Mouse (Mus musculus) gastrocnemius, adult 18-20 months (tissue): ENCODE results near the gene Idi1. TPM values are rescaled to one million over a fixed set of nuclear protein-coding genes. Genes with fewer than 3 reads are reported as not detected.
"Not testable (repeated sequence)": the region's sequence is repeated elsewhere in the genome, so short reads cannot be mapped to it uniquely, and the experiment has no call there.

Experiments used
- DNase-seq: peaks from one replicate; pipeline ENCODE4 v3.0.0; 2021; ENCODE audit warnings: low spot score
- microRNA-seq: library from miRNA; unstranded; fragments of <30 nt; microRNA quantifications from one replicate; pipeline ENCODE4 v1.2.0, GENCODE M21; 2021
- total RNA-seq, 2 experiments: library from RNA; stranded (reverse); gene quantifications; 2 replicates each; pipeline ENCODE4 v1.2.3; 2021

Idi1 gene
- total RNA-seq, 2 experiments from 2014 or later: 5.1 to 5.5 TPM

DNA sequence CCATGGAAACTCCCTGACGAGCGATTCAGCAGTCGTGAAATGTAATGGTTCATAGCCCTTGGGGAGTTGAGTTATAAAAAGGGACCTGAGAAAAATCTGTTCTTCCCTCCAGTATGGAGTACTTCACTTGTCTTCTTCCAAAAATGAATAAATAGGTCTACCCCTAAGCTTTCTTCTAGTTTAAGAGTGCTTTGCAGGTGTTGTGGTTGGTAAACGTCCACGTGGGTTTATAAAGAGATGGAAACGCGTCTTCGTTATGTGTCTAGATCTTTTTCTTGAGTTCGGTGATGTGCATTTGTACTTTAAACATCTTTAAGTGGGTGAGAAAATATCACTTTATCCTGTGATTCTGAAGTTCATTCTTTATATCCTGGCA lies 872 bp downstream of the Idi1 start:
- no peak for DNase-seq

DNA sequence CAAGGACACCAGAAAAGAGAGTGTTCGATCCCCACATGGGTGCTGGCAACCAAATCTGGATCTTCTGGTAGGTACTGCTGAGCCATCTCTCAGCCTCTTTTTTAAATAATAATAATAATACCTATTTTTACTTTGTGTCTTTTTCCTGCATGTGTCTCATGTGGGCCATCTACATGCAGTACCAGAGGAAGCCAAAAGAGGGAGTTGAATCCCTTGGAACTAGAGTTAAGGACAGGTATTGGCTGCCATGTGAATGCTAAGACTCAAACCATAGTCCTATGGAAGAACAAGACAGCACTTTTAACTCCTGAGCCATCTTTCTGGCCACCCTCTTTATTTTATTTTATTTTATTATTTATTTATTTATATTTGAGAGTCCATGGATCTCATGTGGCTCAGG lies 3.3 kb downstream of the Idi1 start:
- no peak for DNase-seq

DNA sequence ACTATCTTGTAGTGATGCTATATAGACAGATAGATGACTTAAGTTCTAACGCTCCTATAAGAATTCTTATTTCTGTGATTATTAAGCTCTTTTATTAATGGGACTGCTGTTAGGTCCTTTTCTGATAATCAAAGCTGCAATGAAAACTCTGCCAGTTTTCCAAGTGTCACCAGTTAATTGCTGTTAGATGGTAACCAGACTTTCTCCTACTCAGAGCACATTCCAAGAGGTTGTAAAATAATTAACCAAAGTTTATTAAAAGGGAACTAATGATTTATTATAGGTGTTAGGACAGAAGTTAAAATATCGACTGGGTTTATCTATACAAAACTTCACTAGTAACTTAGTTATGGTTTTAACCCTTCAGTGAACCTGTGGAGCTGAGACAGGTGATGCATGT lies 20.7 kb downstream of the Idi1 start:
- not testable (repeated sequence) for DNase-seq

DNA sequence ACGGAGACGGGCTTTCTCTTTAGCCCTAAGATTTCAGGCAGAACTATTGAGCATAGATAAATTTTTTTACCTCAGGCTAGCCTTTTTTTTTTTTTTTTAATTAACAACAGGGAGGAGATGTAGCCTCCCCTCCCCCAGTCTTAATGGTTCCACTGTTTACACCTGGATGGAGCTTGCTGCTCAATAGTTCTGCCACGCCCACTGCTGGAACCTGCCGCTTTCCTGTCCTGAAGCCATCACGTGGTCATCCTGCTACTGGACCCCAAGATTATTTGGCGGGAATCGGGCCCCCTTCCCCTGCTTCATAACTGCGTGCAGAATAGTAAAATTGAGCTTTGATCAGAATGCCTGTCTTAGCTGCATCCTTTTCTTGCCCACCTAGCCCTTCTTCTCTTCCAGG lies 28.6 kb downstream of the Idi1 start:
- DNase-seq: not testable (repeated sequence)

DNA sequence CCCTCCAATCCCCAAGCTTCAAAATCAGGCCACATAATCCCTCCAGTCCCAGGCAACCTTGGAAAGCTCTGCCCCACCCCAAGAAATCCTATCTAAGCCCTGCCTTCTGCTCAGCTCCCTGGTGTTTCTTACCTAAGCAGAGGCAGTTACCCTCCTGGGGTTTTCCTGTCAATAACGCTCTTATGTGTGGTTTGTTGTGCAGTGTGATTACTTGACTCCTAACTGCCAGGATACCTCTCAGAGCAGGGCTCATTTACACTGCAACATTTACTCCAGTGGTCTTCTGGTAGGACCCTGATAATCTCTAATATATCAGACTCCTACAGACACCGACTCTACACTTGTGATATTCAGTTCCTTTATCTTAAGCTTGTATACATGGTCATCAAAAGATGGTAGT lies 48.2 kb downstream of the Idi1 start:
- no peak for DNase-seq

DNA sequence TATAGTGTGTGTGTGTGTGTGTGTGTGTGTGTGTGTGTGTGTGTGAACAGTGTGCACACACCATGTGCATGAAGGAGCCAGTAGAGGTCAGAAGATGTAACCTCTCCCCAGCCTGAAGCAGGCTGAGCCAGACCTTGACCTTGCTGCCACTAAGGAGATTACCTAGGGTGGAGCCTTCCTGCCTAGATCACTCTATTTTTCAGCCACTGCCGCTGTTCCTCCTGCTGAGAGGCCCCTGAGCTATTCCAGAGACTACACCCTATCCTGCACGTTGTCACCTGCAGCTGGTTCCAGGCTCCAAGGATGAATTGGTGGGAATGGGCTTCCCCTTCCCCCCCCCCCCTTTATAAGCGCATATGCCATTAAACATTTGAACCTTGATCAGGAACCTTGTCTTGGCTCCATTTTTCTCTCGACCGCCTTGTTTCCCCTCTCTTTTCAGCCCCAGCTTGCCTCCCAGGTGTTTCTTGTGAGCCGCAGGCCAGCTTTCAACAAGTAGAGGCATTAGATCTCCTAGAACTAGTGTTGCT lies 52.4 kb downstream of the Idi1 start:
- DNase-seq: not testable (repeated sequence)

DNA sequence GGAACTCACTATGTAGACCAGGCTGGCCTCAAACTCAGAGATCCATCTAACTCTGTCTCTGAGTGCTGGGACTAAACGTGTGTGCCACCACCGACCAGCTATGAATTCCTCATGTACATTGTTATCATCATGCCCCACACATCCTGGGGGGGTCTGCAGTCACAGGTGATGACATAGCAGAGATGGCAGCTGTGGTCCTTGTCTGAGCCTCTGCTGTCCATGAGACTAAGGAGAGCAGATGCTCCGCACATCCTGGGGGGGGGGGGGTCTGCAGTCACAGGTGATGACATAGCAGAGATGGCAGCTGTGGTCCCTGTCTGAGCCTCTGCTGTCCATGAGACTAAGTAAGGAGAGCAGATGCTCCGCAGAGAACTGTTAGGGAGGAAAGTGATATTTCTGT lies 55.8 kb downstream of the Idi1 start:
- not testable (repeated sequence) for DNase-seq

DNA sequence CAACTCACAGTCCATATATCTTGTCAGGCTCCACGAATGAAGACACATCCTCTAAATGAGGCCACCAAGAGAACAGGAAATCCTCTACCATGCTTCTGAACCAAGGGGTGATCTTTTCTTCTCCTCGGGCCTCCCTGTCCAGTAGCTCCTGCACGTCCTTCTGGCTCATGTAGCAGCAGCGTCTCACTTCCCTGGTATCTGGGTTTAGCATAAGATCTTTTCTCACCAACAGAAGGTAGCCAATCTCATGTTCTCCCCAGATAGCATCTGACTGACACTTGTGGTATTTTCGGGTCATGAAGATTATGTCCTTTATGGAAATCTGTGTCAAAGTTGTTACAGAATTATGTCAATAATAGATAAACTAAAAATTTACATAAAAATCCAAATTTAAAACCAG lies 56.4 kb downstream of the Idi1 start:
- DNase-seq: not testable (repeated sequence)

Small RNA genes lying within 50 kb of the gene (microRNA-seq; reads per million reads assigned to microRNA genes)
- gene Gm22750: not detected

Other genes starting within 250 kb of the Idi1 start
- 10 to 100 TPM; 28.1 to 31.2 TPM for gene Wdr37, start 13.6 kb upstream of the Idi1 start, total RNA-seq
- gene Gm9745, start 62.7 kb downstream of the Idi1 start, total RNA-seq: not detected
- not detected for gene Idi2, start 67.4 kb downstream of the Idi1 start, total RNA-seq
- gene Gtpbp4, start 110.6 kb downstream of the Idi1 start, total RNA-seq: 10 to 100 TPM; 43.3 to 44.6 TPM
- gene Larp4b, start 208.4 kb downstream of the Idi1 start, total RNA-seq: 10 to 100 TPM; 59.5 to 64.6 TPM